Mouse (Mus musculus) heart, embryonic 13.5 days (tissue): ENCODE measurements around the gene Tmem102. TPM values are rescaled to one million over a fixed set of nuclear protein-coding genes. Genes with fewer than 3 reads are reported as not detected.

Source experiments
- ATAC-seq: fragments of 200-750 bp; cut with Nextera tagmentation; 2 replicates; pipeline ENCODE4 v1.8.0; 2017; ENCODE audit warnings: moderate TSS enrichment; ENCODE audit not compliant: insufficient number of reproducible peaks, low FRiP score, low TSS enrichment; ENCODE audit errors: extremely low read depth
- H3K27ac ChIP-seq: fragments of 300-500 bp; sonication (generic); replicated peaks from 2 replicates; pipeline ENCODE4 v1.5.1; 2015; ENCODE audit warnings: moderate library complexity, mild to moderate bottlenecking, inconsistent platforms
- H3K27me3 ChIP-seq: fragments of 300-500 bp; sonication (generic); replicated peaks from 2 replicates; pipeline ENCODE4 v1.6.1; 2015; ENCODE audit warnings: mild to moderate bottlenecking, inconsistent platforms
- H3K36me3 ChIP-seq: fragments of 300-500 bp; sonication (generic); 2 replicates; pipeline ENCODE4 v1.6.1; 2015; ENCODE audit warnings: mild to moderate bottlenecking, inconsistent platforms
- H3K4me1 ChIP-seq: fragments of 300-500 bp; sonication (generic); 2 replicates; pipeline ENCODE4 v1.6.1; 2015; ENCODE audit warnings: inconsistent platforms
- H3K4me2 ChIP-seq: fragments of 300-500 bp; sonication (generic); 2 replicates; pipeline ENCODE4 v1.6.1; 2015; ENCODE audit warnings: inconsistent platforms, mild to moderate bottlenecking, moderate library complexity
- H3K4me3 ChIP-seq: fragments of 300-500 bp; sonication (generic); 2 replicates; pipeline ENCODE4 v1.5.1; 2015; ENCODE audit warnings: moderate library complexity, mild to moderate bottlenecking, inconsistent platforms
- H3K9ac ChIP-seq: fragments of 300-500 bp; sonication (generic); 2 replicates; pipeline ENCODE4 v1.6.1; 2015; ENCODE audit warnings: inconsistent platforms, mild to moderate bottlenecking, moderate library complexity
- H3K9me3 ChIP-seq: fragments of 300-500 bp; sonication (generic); 2 replicates; pipeline ENCODE4 v1.6.1; 2016; ENCODE audit warnings: inconsistent platforms
- WGBS: fragments of 180-500 bp; shearing (Covaris S2); methylation state at CpG from one replicate; pipeline ENCODE4 v1.1.7; 2015; ENCODE audit warnings: mixed read lengths; 5-methylcytosine and 5-hydroxymethylcytosine counted together
- polyA plus RNA-seq: library from polyadenylated mRNA; unstranded; fragments of >200 nt; fragmentation: Nextera tagmentation; extraction: Ambion mirVana; gene quantifications from 2 replicates; pipeline ENCODE4 v1.2.1, GENCODE M21; 2015

Gene Tmem102
- polyA plus RNA-seq, 1 experiment from 2014 or later: 1.8 TPM

DNA sequence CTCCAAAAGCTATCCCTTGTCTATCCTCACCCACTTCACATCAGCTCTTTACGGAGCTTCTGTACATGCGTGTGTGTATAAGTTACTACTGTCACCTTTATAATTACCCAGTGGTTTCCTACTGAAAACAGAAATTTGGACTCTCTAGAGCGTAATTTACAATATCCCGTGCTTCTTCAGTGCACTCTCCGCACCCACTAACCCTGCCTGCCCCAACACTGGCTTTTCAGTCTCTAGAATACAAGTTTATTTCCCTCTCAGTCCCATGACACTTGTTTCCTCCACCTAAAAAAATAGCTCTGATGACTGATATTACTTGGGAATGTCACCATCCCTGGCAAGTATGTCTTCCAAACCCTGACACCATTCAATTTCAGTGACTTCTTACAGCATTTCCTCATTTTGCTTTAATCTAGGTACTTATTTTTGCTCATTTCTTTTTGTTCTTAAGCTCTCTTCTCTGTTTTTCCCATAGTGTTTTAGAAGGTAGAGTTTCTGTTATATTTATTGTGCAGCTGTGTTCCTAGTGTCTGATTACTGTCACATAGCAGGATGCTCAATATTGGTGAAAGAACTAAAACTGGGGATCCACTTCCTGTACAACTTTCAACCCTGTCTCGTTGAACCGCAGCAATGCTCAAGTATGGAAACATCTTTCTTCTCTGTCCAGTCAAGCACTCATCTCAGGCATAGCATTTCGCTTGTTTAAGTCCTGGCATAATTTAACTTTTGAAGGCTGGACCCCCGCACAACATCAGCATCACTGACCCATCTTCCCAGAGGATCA is 47.9 kb downstream of the Tmem102 start:
- no peaks in the 10 kb centered on the region for H3K9me3 ChIP-seq
- peaks cover 3% of the 10 kb centered on the region; the same call in 1 of the 2 replicates for H3K36me3 ChIP-seq
- WGBS: 41% methylated on average over 9 of the region's 9 CpGs
- H3K9ac ChIP-seq: peak overlapping the region; percentile 95
- peak overlapping the region; percentile 99 for H3K27ac ChIP-seq
- H3K27me3 ChIP-seq: no peaks in the 10 kb centered on the region
- ATAC-seq: no peak
- H3K4me3 ChIP-seq: peak overlapping the region; percentile 69
- H3K4me1 ChIP-seq: peaks cover 56% of the 10 kb centered on the region
- peak overlapping the region; percentile 75 for H3K4me2 ChIP-seq

DNA sequence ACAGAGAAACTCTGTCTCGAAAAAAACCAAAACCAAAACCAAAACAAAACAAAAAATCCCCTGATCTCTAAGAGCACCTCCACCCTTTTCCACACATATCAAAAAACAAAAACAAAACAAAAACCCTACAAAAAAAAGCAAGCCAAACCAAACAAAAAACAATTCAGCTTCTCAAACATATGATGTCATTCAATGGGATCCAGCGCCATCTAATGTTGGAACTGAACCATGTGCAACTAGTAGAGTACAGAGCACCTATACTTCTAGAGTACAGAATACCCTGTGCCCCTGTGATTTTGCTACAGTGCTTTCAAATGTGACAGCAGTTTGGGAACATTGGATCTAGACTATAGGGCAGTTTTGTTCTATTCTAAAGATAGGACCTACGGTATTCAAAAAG is 50.7 kb downstream of the Tmem102 start:
- Histone ChIP-seq H3K27me3 (no peaks in the 10 kb centered on the region), H3K9ac (no peak overlapping the region), H3K4me2 (peak overlapping the region; percentile 75), H3K27ac (no peak overlapping the region), H3K9me3 (no peaks in the 10 kb centered on the region), H3K4me3 (no peak overlapping the region), H3K4me1 (peaks cover 61% of the 10 kb centered on the region), H3K36me3 (peaks cover 3% of the 10 kb centered on the region; the same call in 1 of the 2 replicates)
- no peak for ATAC-seq
- 53% methylated on average over 3 of the region's 3 CpGs for whole genome bisulfite sequencing

DNA sequence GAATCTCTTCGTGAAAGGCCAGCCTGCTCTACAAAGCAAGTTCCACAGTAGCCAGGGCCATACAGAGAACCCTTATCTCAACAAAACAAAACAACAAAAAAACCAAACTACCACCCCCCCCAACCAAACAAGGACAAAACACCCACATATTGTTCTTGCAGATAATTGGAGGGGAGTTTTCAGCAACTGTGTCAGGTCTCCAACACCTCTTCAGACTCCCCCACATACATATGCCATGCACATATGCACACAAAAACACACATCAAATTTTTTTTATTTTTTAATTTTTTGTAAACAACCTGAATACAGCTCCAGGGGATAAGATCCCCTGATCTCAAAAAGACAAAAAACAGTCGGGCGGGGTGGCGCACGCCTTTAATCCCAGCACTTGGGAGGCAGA is 51.2 kb downstream of the Tmem102 start:
- H3K9me3 ChIP-seq: no peaks in the 10 kb centered on the region
- no peak overlapping the region for H3K4me2 ChIP-seq
- 78% methylated on average over 5 of the region's 5 CpGs for WGBS
- no peak for ATAC-seq
- no peak overlapping the region for H3K4me3 ChIP-seq
- peaks cover 3% of the 10 kb centered on the region; the same call in 1 of the 2 replicates for H3K36me3 ChIP-seq
- H3K27ac ChIP-seq: no peak overlapping the region
- peak overlapping the region; percentile 54; the same call in 1 of the 2 replicates for H3K9ac ChIP-seq
- H3K27me3 ChIP-seq: no peaks in the 10 kb centered on the region
- H3K4me1 ChIP-seq: peaks cover 58% of the 10 kb centered on the region

Other genes with a start within 250 kb of the Tmem102 start
- gene Efnb3, start 245.4 kb downstream of the Tmem102 start, polyA plus RNA-seq: 56.2 and 59.9 TPM in 2 replicates
- gene Wrap53, start 225.4 kb downstream of the Tmem102 start, polyA plus RNA-seq: 16.8 TPM in 2 replicates
- 82.6 and 86.5 TPM in 2 replicates for gene Trp53, start 225.3 kb downstream of the Tmem102 start, polyA plus RNA-seq
- 24.5 and 25.0 TPM in 2 replicates for gene Atp1b2, start 199.7 kb downstream of the Tmem102 start, polyA plus RNA-seq
- gene Shbg, start 187.7 kb downstream of the Tmem102 start, polyA plus RNA-seq: 0.23 and 1.7 TPM in 2 replicates
- 17.5 and 18.1 TPM in 2 replicates for gene Sat2, start 183.6 kb downstream of the Tmem102 start, polyA plus RNA-seq
- 22.1 and 25.6 TPM in 2 replicates for gene Fxr2, start 172.6 kb downstream of the Tmem102 start, polyA plus RNA-seq
- gene Sox15, start 150.3 kb downstream of the Tmem102 start, polyA plus RNA-seq: not detected in 2 replicates
- gene Mpdu1, start 143.0 kb downstream of the Tmem102 start, polyA plus RNA-seq: 51.3 and 52.0 TPM in 2 replicates
- 8.8 and 10.5 TPM in 2 replicates for gene Cd68, start 139.5 kb downstream of the Tmem102 start, polyA plus RNA-seq
- 372 and 373 TPM in 2 replicates for gene Eif4a1, start 133.2 kb downstream of the Tmem102 start, polyA plus RNA-seq
- gene Senp3, start 123.5 kb downstream of the Tmem102 start, polyA plus RNA-seq: 59.2 and 63.5 TPM in 2 replicates
- gene Tnfsf13, start 119.8 kb downstream of the Tmem102 start, polyA plus RNA-seq: 0.23 and 0.38 TPM in 2 replicates
- gene Tnfsf12, start 109.8 kb downstream of the Tmem102 start, polyA plus RNA-seq: 4.7 and 5.7 TPM in 2 replicates
- gene Tnfsfm13, start 109.5 kb downstream of the Tmem102 start, polyA plus RNA-seq: 3.3 and 3.4 TPM in 2 replicates
- 16.1 and 19.1 TPM in 2 replicates for gene Polr2a, start 47.0 kb downstream of the Tmem102 start, polyA plus RNA-seq
- gene Slc35g3, start 43.7 kb downstream of the Tmem102 start, polyA plus RNA-seq: 0.19 and 0.51 TPM in 2 replicates
- gene Zbtb4, start 39.7 kb downstream of the Tmem102 start, polyA plus RNA-seq: 2.7 and 3.1 TPM in 2 replicates
- 6.8 and 7.9 TPM in 2 replicates for gene Chrnb1, start 9.7 kb downstream of the Tmem102 start, polyA plus RNA-seq
- gene Fgf11, start 3.8 kb downstream of the Tmem102 start, polyA plus RNA-seq: 2.0 and 2.3 TPM in 2 replicates
- not detected in 2 replicates for gene Gm39566, start 9.7 kb upstream of the Tmem102 start, polyA plus RNA-seq
- not detected in 2 replicates for gene Spem2, start 12.8 kb upstream of the Tmem102 start, polyA plus RNA-seq
- not detected in 2 replicates for gene Spem1, start 16.6 kb upstream of the Tmem102 start, polyA plus RNA-seq
- 2.0 and 2.4 TPM in 2 replicates for gene Nlgn2, start 32.2 kb upstream of the Tmem102 start, polyA plus RNA-seq
- gene Tmem256, start 32.9 kb upstream of the Tmem102 start, polyA plus RNA-seq: 330 and 361 TPM in 2 replicates
- gene Plscr3, start 40.8 kb upstream of the Tmem102 start, polyA plus RNA-seq: 75.4 and 76.2 TPM in 2 replicates
- gene Tnk1, start 53.1 kb upstream of the Tmem102 start, polyA plus RNA-seq: 0.38 and 0.56 TPM in 2 replicates
- gene Tmem95, start 72.4 kb upstream of the Tmem102 start, polyA plus RNA-seq: not detected in 2 replicates
- 3.9 TPM in 2 replicates for gene Kctd11, start 75.8 kb upstream of the Tmem102 start, polyA plus RNA-seq
- gene Acap1, start 89.9 kb upstream of the Tmem102 start, polyA plus RNA-seq: 7.0 and 8.2 TPM in 2 replicates
- gene 2810408A11Rik, start 95.4 kb upstream of the Tmem102 start, polyA plus RNA-seq: 4.0 and 4.1 TPM in 2 replicates
- gene Neurl4, start 95.4 kb upstream of the Tmem102 start, polyA plus RNA-seq: 7.8 and 8.1 TPM in 2 replicates
- gene Gps2, start 108.3 kb upstream of the Tmem102 start, polyA plus RNA-seq: 45.0 and 52.2 TPM in 2 replicates
- 1,157 and 1,215 TPM in 2 replicates for gene Eif5a, start 116.3 kb upstream of the Tmem102 start, polyA plus RNA-seq
- gene Ybx2, start 130.2 kb upstream of the Tmem102 start, polyA plus RNA-seq: 3.1 TPM in 2 replicates
- gene Slc2a4, start 142.6 kb upstream of the Tmem102 start, polyA plus RNA-seq: 25.8 and 30.3 TPM in 2 replicates
- gene Cldn7, start 159.2 kb upstream of the Tmem102 start, polyA plus RNA-seq: 6.3 and 7.4 TPM in 2 replicates
- gene Ctdnep1, start 175.5 kb upstream of the Tmem102 start, polyA plus RNA-seq: 21.0 and 21.1 TPM in 2 replicates
- gene Elp5, start 176.9 kb upstream of the Tmem102 start, polyA plus RNA-seq: 111 and 119 TPM in 2 replicates
- gene Gabarap, start 185.5 kb upstream of the Tmem102 start, polyA plus RNA-seq: 456 and 466 TPM in 2 replicates
- 43.8 and 47.9 TPM in 2 replicates for gene Phf23, start 190.2 kb upstream of the Tmem102 start, polyA plus RNA-seq
- gene Dvl2, start 195.0 kb upstream of the Tmem102 start, polyA plus RNA-seq: 20.7 and 22.0 TPM in 2 replicates
- 131 and 140 TPM in 2 replicates for gene Acadvl, start 209.8 kb upstream of the Tmem102 start, polyA plus RNA-seq
- 4.7 and 5.1 TPM in 2 replicates for gene Dlg4, start 211.3 kb upstream of the Tmem102 start, polyA plus RNA-seq
- gene Asgr1, start 248.5 kb upstream of the Tmem102 start, polyA plus RNA-seq: 0.24 TPM in 1 of 2 replicates, not detected in the other